Mouse (Mus musculus) neural tube, embryonic 15.5 days (tissue): ENCODE data around the gene Folr1. TPM values are rescaled to one million over a fixed set of nuclear protein-coding genes. Genes with fewer than 3 reads are reported as not detected.

Source experiments
- ATAC-seq: fragments of 200-750 bp; cut with Nextera tagmentation; 2 replicates; pipeline ENCODE4 v1.8.0; 2017; ENCODE audit warnings: mild to moderate bottlenecking, moderate TSS enrichment, moderate library complexity; ENCODE audit not compliant: low FRiP score
- H3K27ac ChIP-seq: fragments of 300-500 bp; sonication (generic); replicated peaks from 2 replicates; pipeline ENCODE4 v1.5.1; 2015; ENCODE audit warnings: mild to moderate bottlenecking, inconsistent platforms
- H3K27me3 ChIP-seq: fragments of 300-500 bp; sonication (generic); replicated peaks from 2 replicates; pipeline ENCODE4 v1.6.1; 2015; ENCODE audit warnings: inconsistent platforms
- H3K36me3 ChIP-seq: fragments of 300-500 bp; sonication (generic); 2 replicates; pipeline ENCODE4 v1.6.1; 2015; ENCODE audit warnings: inconsistent platforms
- H3K4me1 ChIP-seq: fragments of 300-500 bp; sonication (generic); 2 replicates; pipeline ENCODE4 v1.6.1; 2015; ENCODE audit warnings: inconsistent platforms
- H3K4me2 ChIP-seq: fragments of 300-500 bp; sonication (generic); 2 replicates; pipeline ENCODE4 v1.6.1; 2015; ENCODE audit warnings: inconsistent platforms, mild to moderate bottlenecking, moderate library complexity
- H3K4me3 ChIP-seq: fragments of 300-500 bp; sonication (generic); replicated peaks from 2 replicates; pipeline ENCODE4 v1.5.1; 2015; ENCODE audit warnings: mild to moderate bottlenecking, inconsistent platforms
- H3K9ac ChIP-seq: fragments of 300-500 bp; sonication (generic); replicated peaks from 2 replicates; pipeline ENCODE4 v1.6.1; 2015; ENCODE audit warnings: mild to moderate bottlenecking, inconsistent platforms
- H3K9me3 ChIP-seq: fragments of 300-500 bp; sonication (generic); replicated peaks from 2 replicates; pipeline ENCODE4 v1.6.1; 2016; ENCODE audit warnings: inconsistent platforms
- WGBS: fragments of 180-500 bp; shearing (Covaris S2); methylation state at CpG from one replicate; pipeline ENCODE4 v1.1.7; 2015; ENCODE audit warnings: mixed read lengths; 5-methylcytosine and 5-hydroxymethylcytosine counted together
- polyA plus RNA-seq: library from polyadenylated mRNA; unstranded; fragments of >200 nt; fragmentation: Nextera tagmentation; extraction: Ambion mirVana; gene quantifications from 2 replicates; pipeline ENCODE4 v1.2.1, GENCODE M21; 2015

Gene Folr1
- polyA plus RNA-seq, 1 experiment from 2014 or later: 1.7 TPM

DNA sequence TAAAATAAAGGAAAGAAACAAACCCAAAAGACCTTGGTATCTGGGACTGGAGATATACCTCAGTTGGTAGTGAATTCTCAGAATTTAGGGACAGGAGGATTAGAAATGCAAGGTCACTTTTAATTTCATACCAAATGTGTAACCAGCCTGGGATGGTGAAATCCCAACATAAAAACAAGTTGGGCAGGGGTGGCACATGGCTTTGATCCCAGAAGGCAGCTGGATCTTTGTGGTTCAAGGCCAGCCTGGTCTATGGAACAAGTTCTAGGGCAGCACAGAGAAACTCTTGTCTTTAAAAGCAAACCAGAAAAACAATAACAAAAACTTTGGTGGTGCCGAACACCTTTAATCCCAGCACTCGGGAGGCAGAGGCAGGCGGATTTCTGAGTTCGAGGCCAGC lies 3.1 kb downstream of the Folr1 start:
- no peak for ATAC-seq
- H3K4me1 ChIP-seq: no peaks in the 10 kb centered on the region
- 93% methylated on average over 4 of the region's 4 CpGs for WGBS

DNA sequence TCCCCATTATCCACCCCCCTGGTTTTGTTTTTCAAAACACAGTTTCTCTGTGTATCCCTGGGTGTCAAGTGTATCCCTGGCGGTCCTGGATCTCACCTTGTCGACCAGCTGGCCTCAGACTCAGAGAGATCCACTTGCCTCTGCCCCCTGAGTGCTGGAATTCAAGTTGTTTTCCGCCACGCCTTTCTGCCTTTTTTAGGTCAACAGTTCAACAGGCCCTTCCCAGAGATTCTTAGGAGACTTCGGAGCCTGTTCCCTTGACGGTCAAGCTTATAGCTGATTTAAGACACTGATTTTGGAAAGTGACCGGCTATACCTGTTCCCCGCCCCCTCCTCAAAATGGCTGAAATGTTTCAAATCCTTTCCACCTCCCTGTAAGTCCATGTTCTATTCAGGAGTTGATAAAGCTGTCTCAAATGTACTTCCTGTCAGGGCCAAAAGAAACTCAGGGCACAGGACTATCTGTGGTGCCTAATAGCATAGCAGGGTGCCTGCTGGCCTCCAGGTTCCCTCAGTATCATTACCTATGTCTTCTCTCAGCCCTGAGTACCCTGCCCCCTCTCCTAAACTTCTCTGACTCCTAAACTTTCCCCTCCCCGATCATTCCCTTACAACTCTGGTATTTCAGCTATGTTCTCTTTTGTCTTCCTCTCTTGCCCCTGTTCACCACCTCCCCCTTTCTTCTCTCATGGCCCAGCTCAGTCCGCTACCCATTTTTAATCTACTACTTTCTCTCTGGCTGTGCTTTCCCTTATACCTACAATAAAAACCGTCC lies 3.9 kb downstream of the Folr1 start:
- WGBS: 83% methylated on average over 11 of the region's 11 CpGs
- H3K4me3 ChIP-seq: no peak overlapping the region
- no peaks in the 10 kb centered on the region for H3K36me3 ChIP-seq
- no peaks in the 10 kb centered on the region for H3K27me3 ChIP-seq
- H3K9ac ChIP-seq: no peak overlapping the region
- no peak for ATAC-seq
- no peaks in the 10 kb centered on the region for H3K9me3 ChIP-seq
- no peaks in the 10 kb centered on the region for H3K4me1 ChIP-seq
- H3K27ac ChIP-seq: no peak overlapping the region
- no peak overlapping the region for H3K4me2 ChIP-seq

More for the DNA sequence above, 3.1 kb downstream of the Folr1 start:
- Histone ChIP-seq H3K36me3 (no peaks in the 10 kb centered on the region), H3K4me2 (no peak overlapping the region), H3K9me3 (no peaks in the 10 kb centered on the region), H3K27me3 (no peaks in the 10 kb centered on the region), H3K4me3 (no peak overlapping the region), H3K9ac (no peak overlapping the region), H3K27ac (no peak overlapping the region)

DNA sequence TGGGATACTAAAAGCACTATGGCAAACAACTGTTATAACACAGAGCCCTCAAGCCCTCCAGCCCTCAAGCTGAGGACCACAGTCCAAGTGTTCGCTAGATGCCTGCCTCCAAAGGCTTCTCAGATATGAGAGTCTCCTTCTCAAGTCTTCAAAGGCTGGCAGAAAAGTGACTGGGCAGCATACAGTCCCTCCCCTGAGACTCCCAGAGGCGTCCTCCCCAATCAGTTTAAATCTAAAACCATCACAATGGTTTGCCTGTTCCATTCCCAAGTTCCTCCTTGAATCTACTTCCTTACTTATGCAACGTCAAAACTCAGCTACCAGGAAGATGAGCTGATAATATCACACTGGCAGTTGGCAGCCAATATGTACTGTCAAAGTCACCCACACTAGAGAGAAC lies 7.2 kb downstream of the Folr1 start, which contains the start of gene Anapc15:
Gene Anapc15 (plus strand): TSS at position 301 of the 400 bp plus-strand sequence.
- no peaks in the 10 kb centered on the region for H3K4me1 ChIP-seq
- H3K27me3 ChIP-seq: no peaks in the 10 kb centered on the region
- ATAC-seq: no peak
- H3K9me3 ChIP-seq: no peaks in the 10 kb centered on the region
- H3K4me2 ChIP-seq: no peak within 1 kb of the TSS
- no peak within 1 kb of the TSS for H3K9ac ChIP-seq
- H3K36me3 ChIP-seq: no peaks in the 10 kb centered on the region
- 83% methylated on average over 3 of the region's 3 CpGs for WGBS
- no peak within 1 kb of the TSS for H3K27ac ChIP-seq
- no peak within 1 kb of the TSS for H3K4me3 ChIP-seq

DNA sequence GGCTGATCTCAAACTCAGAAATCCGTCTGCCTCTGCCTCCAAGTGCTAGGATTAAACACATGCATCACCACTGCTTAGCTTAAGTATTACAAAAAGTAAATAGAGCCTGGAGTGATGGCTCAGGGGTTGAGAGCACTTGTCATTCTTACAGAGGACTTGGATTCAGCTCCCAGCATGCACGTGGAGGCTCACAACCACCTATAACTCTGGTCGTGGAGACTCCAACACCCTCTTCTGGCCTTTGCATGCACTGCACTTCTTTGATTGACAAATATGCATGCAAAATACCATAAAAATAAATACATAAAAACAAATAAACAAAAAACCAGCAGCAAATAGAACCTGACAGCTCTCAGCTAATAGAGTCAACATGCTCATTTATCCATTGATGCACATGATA lies 8.3 kb downstream of the Folr1 start:
- no peak overlapping the region for H3K9ac ChIP-seq
- WGBS: 71% methylated on average over 3 of the region's 3 CpGs
- ATAC-seq: no peak
- H3K9me3 ChIP-seq: no peaks in the 10 kb centered on the region
- H3K4me1 ChIP-seq: no peaks in the 10 kb centered on the region
- H3K4me3 ChIP-seq: no peak overlapping the region
- no peak overlapping the region for H3K4me2 ChIP-seq
- H3K36me3 ChIP-seq: no peaks in the 10 kb centered on the region
- no peaks in the 10 kb centered on the region for H3K27me3 ChIP-seq
- no peak overlapping the region for H3K27ac ChIP-seq

DNA sequence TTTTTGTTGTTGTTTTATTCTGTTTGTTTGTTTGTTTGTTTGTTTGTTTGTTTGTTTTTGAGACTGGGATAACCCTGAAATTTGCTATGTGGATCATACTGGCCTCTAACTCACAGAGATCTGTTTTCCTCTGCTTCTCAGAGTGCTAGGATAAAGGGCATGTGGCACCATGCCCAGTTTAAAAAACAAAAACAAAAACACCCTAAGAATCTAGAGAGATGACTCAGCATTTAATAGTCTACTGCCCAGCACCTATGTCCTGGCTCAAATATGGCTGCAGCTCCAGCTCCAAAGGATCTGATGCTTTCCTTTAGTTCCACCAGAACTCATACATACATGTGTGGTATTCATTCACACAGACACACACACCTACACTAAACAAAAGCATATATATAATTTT lies 9.6 kb downstream of the Folr1 start:
- no peak for ATAC-seq
- Histone ChIP-seq H3K4me1 (no peaks in the 10 kb centered on the region), H3K9me3 (no peaks in the 10 kb centered on the region), H3K27ac (no peak overlapping the region), H3K36me3 (no peaks in the 10 kb centered on the region), H3K4me2 (no peak overlapping the region), H3K4me3 (no peak overlapping the region), H3K9ac (no peak overlapping the region), H3K27me3 (no peaks in the 10 kb centered on the region)

DNA sequence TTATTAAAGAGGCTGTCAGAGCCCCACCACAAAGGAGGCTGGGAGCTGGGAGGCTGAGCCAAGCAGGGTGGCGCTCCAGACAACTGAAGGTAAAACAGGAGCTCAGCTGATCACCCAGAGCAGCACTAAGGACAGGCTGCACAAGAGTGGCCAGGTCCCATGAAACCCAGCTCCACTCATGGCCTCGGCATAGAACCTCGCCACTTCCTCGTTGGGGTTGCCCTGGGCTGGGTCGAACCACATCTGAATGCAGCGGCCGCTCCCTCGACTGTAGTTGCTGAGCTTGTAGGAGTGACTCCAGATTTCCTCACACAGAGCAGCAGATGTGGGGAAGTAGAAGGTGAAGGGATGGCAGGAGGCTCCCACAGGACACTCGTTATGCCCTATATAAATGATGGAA lies 12.2 kb downstream of the Folr1 start:
- H3K4me3 ChIP-seq: no peak overlapping the region
- no peaks in the 10 kb centered on the region for H3K9me3 ChIP-seq
- no peak for ATAC-seq
- no peaks in the 10 kb centered on the region for H3K27me3 ChIP-seq
- no peak overlapping the region for H3K27ac ChIP-seq
- 85% methylated on average over 9 of the region's 9 CpGs for WGBS
- H3K4me2 ChIP-seq: no peak overlapping the region
- H3K9ac ChIP-seq: no peak overlapping the region
- no peaks in the 10 kb centered on the region for H3K4me1 ChIP-seq
- H3K36me3 ChIP-seq: no peaks in the 10 kb centered on the region

DNA sequence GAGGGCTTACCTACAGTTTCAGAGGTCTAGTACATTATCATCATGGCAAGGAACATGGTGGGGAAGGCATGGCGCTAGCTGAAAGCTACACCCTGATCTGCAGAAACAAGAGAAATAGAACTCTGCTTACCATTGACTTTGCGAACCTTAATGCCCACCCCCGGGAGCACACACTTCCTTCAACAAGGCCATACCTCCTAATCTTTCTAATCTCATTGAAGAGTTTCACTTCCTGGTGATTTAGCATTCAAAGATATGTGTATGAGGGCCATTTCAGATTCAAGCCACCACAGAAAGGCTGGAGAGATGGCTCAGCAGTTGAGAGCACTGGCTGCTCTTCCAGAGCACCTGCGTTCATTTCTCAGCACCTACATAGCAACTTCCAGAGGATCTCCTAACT lies 13.5 kb downstream of the Folr1 start, which contains the start of gene Folr2:
Gene Folr2 (minus strand): TSS at position 101 of the 400 bp plus-strand sequence.
- Histone ChIP-seq H3K9ac (no peak within 1 kb of the TSS), H3K27ac (no peak within 1 kb of the TSS), H3K36me3 (no peaks in the 10 kb centered on the region), H3K9me3 (no peaks in the 10 kb centered on the region), H3K27me3 (no peaks in the 10 kb centered on the region), H3K4me1 (no peaks in the 10 kb centered on the region), H3K4me3 (no peak within 1 kb of the TSS), H3K4me2 (no peak within 1 kb of the TSS)
- WGBS: 95% methylated on average over 4 of the region's 4 CpGs
- ATAC-seq: no peak

DNA sequence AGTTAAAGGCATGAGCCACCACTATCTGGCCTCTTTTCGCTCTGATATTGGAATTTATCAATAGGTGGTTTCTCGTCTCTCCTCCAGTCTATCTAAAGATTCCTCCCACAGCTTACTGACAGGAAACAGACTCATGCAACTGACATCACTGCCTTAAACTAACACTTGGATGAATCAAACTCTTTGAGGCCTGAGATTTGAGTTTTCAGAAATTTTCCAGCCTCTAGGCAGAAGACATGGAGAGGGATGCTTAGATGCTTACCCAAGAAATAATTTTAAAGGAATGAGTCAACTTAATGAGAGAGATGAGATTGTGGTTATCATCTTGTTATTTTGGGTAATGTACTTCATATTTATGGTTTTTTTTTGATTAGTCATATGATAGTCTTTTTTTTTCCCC lies 16.8 kb downstream of the Folr1 start:
- H3K4me1 ChIP-seq: no peaks in the 10 kb centered on the region
- 89% methylated on average over 2 of the region's 2 CpGs for WGBS
- no peaks in the 10 kb centered on the region for H3K36me3 ChIP-seq
- no peak overlapping the region for H3K4me3 ChIP-seq
- ATAC-seq: no peak
- H3K27ac ChIP-seq: no peak overlapping the region
- no peaks in the 10 kb centered on the region for H3K27me3 ChIP-seq
- no peak overlapping the region for H3K9ac ChIP-seq
- no peak overlapping the region for H3K4me2 ChIP-seq
- H3K9me3 ChIP-seq: no peaks in the 10 kb centered on the region

DNA sequence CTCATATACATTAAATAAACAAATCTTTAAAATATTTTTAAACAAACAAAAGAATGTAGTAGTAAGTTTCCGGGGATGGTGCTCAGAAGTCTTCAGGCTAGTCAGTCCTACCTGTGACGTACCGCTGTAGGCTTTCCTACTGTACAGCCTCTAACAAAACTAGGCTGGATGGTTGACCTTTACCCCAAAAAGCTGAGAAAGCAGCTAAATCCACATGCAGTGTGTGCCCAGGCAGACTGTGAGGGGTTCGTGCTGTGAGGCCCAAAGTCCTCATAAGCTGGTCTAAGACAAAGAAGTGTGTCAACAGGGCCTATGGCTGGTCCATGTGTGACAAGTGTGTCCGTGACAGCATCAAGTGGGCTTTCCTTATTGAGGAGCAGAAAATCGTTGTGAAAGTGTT lies 17.7 kb downstream of the Folr1 start:
- no peak overlapping the region for H3K27ac ChIP-seq
- H3K9me3 ChIP-seq: no peaks in the 10 kb centered on the region
- no peaks in the 10 kb centered on the region for H3K36me3 ChIP-seq
- H3K4me2 ChIP-seq: no peak overlapping the region
- H3K27me3 ChIP-seq: no peaks in the 10 kb centered on the region
- WGBS: 88% methylated on average over 6 of the region's 6 CpGs
- H3K9ac ChIP-seq: no peak overlapping the region
- no peak overlapping the region for H3K4me3 ChIP-seq
- ATAC-seq: no peak
- no peaks in the 10 kb centered on the region for H3K4me1 ChIP-seq

DNA sequence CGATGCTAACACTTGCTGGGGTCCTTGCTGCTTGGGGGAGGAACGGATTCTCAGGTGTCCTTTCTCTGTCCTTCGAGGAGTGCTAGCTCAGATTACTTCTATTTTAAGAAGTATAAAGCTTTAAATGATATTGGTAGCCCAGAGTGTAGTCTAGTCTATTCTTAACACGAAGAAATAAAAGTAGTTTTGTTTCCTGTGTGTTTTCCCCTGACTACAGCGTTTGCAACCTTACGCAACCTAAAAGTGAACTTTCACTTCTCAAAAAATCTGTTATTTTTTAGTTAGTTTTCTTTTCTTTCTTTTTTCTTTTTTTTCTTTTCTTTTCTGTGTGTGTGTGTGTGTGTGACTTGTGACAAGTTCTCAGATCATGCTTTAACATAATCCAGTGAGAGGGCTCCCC lies 18.9 kb downstream of the Folr1 start:
- no peak for ATAC-seq
- Histone ChIP-seq H3K27ac (no peak overlapping the region), H3K27me3 (no peaks in the 10 kb centered on the region), H3K9ac (no peak overlapping the region), H3K9me3 (no peaks in the 10 kb centered on the region), H3K36me3 (no peaks in the 10 kb centered on the region), H3K4me2 (no peak overlapping the region), H3K4me1 (no peaks in the 10 kb centered on the region), H3K4me3 (no peak overlapping the region)
- WGBS: 86% methylated on average over 6 of the region's 6 CpGs

DNA sequence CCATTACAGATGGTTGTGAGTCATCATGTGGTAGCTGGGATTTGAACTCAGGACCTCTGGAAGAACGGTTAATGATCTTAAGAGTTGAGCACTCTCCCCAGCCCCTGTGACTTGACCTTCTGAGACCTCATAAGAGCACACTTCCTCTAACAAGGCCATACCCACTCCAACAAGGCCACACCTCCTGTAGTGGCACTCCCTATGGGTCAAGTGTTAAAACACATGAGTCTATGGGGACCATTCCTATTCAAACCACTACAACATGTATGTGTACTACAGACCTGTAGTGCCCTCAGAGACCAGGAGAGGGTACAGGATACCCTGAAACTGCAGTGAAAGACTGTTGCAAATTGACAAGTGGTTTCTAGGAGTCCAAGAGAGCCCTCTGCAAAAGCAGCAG lies 22.7 kb downstream of the Folr1 start:
- ATAC-seq: no peak
- no peaks in the 10 kb centered on the region for H3K36me3 ChIP-seq
- no peaks in the 10 kb centered on the region for H3K27me3 ChIP-seq
- H3K4me1 ChIP-seq: no peaks in the 10 kb centered on the region
- H3K4me3 ChIP-seq: no peak overlapping the region
- H3K4me2 ChIP-seq: no peak overlapping the region
- H3K9ac ChIP-seq: no peak overlapping the region
- no peaks in the 10 kb centered on the region for H3K9me3 ChIP-seq
- 97% methylated on average over 1 of the region's 1 CpGs for WGBS
- H3K27ac ChIP-seq: no peak overlapping the region

DNA sequence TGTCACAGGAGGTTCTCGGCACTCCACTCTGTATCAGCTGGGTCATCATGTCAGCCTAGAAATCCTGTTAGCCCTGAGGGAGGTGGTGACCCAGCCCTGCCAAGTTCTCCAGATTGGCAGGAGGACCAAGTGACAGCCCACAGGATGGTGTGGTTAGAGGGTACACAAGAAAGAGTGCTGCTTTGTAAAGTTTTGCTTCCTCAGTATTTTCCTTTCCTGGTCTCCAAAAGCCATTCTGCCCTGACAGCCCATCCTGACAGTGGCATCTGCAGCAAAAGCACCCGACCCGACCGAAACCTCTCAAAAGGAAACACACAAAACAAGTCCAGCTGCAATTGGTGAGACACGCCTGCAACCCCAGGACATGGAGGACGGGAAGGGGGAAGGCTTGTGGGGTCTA lies 26.4 kb downstream of the Folr1 start:
- H3K4me1 ChIP-seq: no peaks in the 10 kb centered on the region
- no peak overlapping the region for H3K4me3 ChIP-seq
- H3K27me3 ChIP-seq: no peaks in the 10 kb centered on the region
- H3K36me3 ChIP-seq: no peaks in the 10 kb centered on the region
- WGBS: 78% methylated on average over 6 of the region's 6 CpGs
- H3K9me3 ChIP-seq: no peaks in the 10 kb centered on the region
- no peak overlapping the region for H3K4me2 ChIP-seq
- H3K27ac ChIP-seq: no peak overlapping the region
- H3K9ac ChIP-seq: no peak overlapping the region
- no peak for ATAC-seq
